Mouse (Mus musculus) midbrain, embryonic 13.5 days (tissue): ENCODE results near the gene Gnat2. TPM values are rescaled to one million over a fixed set of nuclear protein-coding genes. Genes with fewer than 3 reads are reported as not detected.

ENCODE experiments used
- ATAC-seq: fragments of 200-750 bp; cut with Nextera tagmentation; 2 replicates; pipeline ENCODE4 v1.8.0; 2017; ENCODE audit warnings: mild to moderate bottlenecking, moderate TSS enrichment, moderate library complexity
- H3K27ac ChIP-seq: fragments of 300-500 bp; sonication (generic); 2 replicates; pipeline ENCODE4 v1.5.1; 2015; ENCODE audit warnings: inconsistent platforms, mild to moderate bottlenecking, moderate library complexity
- H3K27me3 ChIP-seq: fragments of 300-500 bp; sonication (generic); 2 replicates; pipeline ENCODE4 v1.6.1; 2015; ENCODE audit warnings: mild to moderate bottlenecking, inconsistent platforms
- H3K36me3 ChIP-seq: fragments of 300-500 bp; sonication (generic); 2 replicates; pipeline ENCODE4 v1.6.1; 2015; ENCODE audit warnings: mild to moderate bottlenecking, inconsistent platforms
- H3K4me1 ChIP-seq: fragments of 300-500 bp; sonication (generic); replicated peaks from 2 replicates; pipeline ENCODE4 v1.6.1; 2015; ENCODE audit warnings: inconsistent platforms
- H3K4me2 ChIP-seq: fragments of 300-500 bp; sonication (generic); replicated peaks from 2 replicates; pipeline ENCODE4 v1.6.1; 2015; ENCODE audit warnings: moderate library complexity, mild to moderate bottlenecking, inconsistent platforms
- H3K4me3 ChIP-seq: fragments of 300-500 bp; sonication (generic); replicated peaks from 2 replicates; pipeline ENCODE4 v1.5.1; 2015; ENCODE audit warnings: mild to moderate bottlenecking, inconsistent platforms
- H3K9ac ChIP-seq: fragments of 300-500 bp; sonication (generic); replicated peaks from 2 replicates; pipeline ENCODE4 v1.6.1; 2015; ENCODE audit warnings: mild to moderate bottlenecking, inconsistent platforms
- H3K9me3 ChIP-seq: fragments of 300-500 bp; sonication (generic); 2 replicates; pipeline ENCODE4 v1.6.1; 2016; ENCODE audit warnings: mild to moderate bottlenecking, inconsistent platforms
- WGBS: fragments of 180-500 bp; shearing (Covaris S2); methylation state at CpG from one replicate; pipeline ENCODE4 v1.1.7; 2015; 5-methylcytosine and 5-hydroxymethylcytosine counted together
- polyA plus RNA-seq: library from polyadenylated mRNA; unstranded; fragments of >200 nt; fragmentation: Nextera tagmentation; extraction: Ambion mirVana; gene quantifications from 2 replicates; pipeline ENCODE4 v1.2.1, GENCODE M21; 2015

Gene Gnat2
- polyA plus RNA-seq: 0.43 and 0.48 TPM in 2 replicates

DNA sequence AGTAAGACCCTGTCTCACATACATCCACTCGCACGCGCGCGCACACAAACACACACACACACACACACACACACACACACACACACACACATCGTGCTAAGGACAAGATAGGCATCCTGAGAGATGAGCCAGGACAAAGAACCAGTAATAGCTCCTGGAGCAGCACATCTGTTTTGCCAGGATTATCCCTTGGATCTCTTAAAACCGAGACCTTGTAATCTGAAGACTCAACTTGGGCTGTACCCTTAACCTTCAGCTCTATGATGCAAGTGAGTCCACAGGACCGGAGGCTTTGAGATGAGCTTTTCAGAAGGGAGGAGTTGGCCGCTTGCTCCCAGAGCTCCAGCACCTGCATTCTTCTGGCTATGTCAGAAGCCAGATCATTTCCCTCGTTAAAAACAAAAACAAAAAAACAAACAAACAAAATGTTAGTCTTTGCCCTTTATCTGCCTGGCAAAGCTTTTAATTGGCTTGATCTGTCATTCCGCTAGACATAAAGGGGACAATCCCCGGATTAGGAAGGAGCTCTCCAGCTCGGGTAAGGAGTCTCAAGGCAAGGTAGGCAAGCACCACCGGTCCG is at the start of gene Gnat2:
Gene Gnat2 (plus strand): TSS at position 254 of the 580 bp plus-strand sequence.
- no peaks in the 10 kb centered on the region for H3K9me3 ChIP-seq
- H3K4me3 ChIP-seq: no peak within 1 kb of the TSS
- no peaks in the 10 kb centered on the region for H3K36me3 ChIP-seq
- ATAC-seq: no peak
- peaks cover 3% of the 10 kb centered on the region; the same call in 1 of the 2 replicates for H3K27me3 ChIP-seq
- H3K27ac ChIP-seq: no peak within 1 kb of the TSS
- H3K4me2 ChIP-seq: no peak within 1 kb of the TSS
- H3K4me1 ChIP-seq: no peaks in the 10 kb centered on the region
- WGBS: 58% methylated on average over 15 of the region's 15 CpGs
- H3K9ac ChIP-seq: no peak within 1 kb of the TSS

- H3K9me3 ChIP-seq: no peaks in the 10 kb centered on the region
- H3K9ac ChIP-seq: peak within 1 kb of the TSS; percentile 65
- no peaks in the 10 kb centered on the region for H3K36me3 ChIP-seq
- 7% methylated on average over 29 of the region's 29 CpGs for WGBS
- H3K4me2 ChIP-seq: peak within 1 kb of the TSS; percentile 83
- H3K27me3 ChIP-seq: peaks cover 6% of the 10 kb centered on the region; the same call in 1 of the 2 replicates
- ATAC-seq: peak; percentile 95
- peak within 1 kb of the TSS; percentile 53 for H3K4me3 ChIP-seq
- peak within 1 kb of the TSS; percentile 16; the same call in 1 of the 2 replicates for H3K27ac ChIP-seq
- H3K4me1 ChIP-seq: peaks cover 14% of the 10 kb centered on the region
Observed at GRCm38 (mm10) chr3:108044394-108045140, 48.0 kb upstream of the Gnat2 start, which contains the start of gene Gstm4. Gene Gstm4 (minus strand): TSS chr3:108044894.

GRCm38 (mm10) chr3:108046944-108047655 is 45.5 kb upstream of the Gnat2 start:
- H3K9me3 ChIP-seq: no peaks in the 10 kb centered on the region
- H3K27me3 ChIP-seq: peaks cover 6% of the 10 kb centered on the region; the same call in 1 of the 2 replicates
- H3K36me3 ChIP-seq: no peaks in the 10 kb centered on the region
- H3K4me1 ChIP-seq: peaks cover 14% of the 10 kb centered on the region
- 90% methylated on average over 2 of the region's 2 CpGs for WGBS
- no peak overlapping the region for H3K4me3 ChIP-seq
- H3K9ac ChIP-seq: no peak overlapping the region
- no peak overlapping the region for H3K4me2 ChIP-seq
- no peak overlapping the region for H3K27ac ChIP-seq
- no peak for ATAC-seq

- 81% methylated on average over 3 of the region's 3 CpGs for WGBS
- H3K27me3 ChIP-seq: no peaks in the 10 kb centered on the region
- no peak overlapping the region for H3K9ac ChIP-seq
- no peak for ATAC-seq
- H3K4me3 ChIP-seq: no peak overlapping the region
- H3K36me3 ChIP-seq: no peaks in the 10 kb centered on the region
- no peak overlapping the region for H3K4me2 ChIP-seq
- no peaks in the 10 kb centered on the region for H3K9me3 ChIP-seq
- no peak overlapping the region for H3K27ac ChIP-seq
- H3K4me1 ChIP-seq: peaks cover 14% of the 10 kb centered on the region
Observed at GRCm38 (mm10) chr3:108048306-108048705, 44.3 kb upstream of the Gnat2 start.

DNA sequence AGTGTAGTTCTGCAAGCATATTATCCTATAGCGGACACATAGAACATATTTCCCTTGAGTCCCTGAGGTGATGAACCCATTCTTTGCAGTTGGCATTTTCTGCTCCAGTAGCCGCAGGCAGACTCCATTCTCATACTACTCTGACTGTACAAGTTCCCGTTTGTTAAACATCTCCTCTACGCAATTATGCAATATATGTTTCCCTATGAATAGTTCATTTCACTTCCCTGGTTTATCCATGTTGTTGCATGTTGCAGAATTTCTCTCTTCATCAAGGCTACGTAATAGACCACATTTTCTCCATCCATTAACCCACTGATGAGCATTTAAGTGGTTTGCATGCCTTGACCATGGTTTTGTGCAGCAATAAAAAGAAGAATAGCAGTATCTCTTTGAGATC is 42.1 kb upstream of the Gnat2 start:
- WGBS: 90% methylated on average over 5 of the region's 5 CpGs
- Histone ChIP-seq H3K9me3 (no peaks in the 10 kb centered on the region), H3K27ac (no peak overlapping the region), H3K4me3 (no peak overlapping the region), H3K27me3 (no peaks in the 10 kb centered on the region), H3K4me1 (no peaks in the 10 kb centered on the region), H3K36me3 (no peaks in the 10 kb centered on the region), H3K4me2 (no peak overlapping the region), H3K9ac (no peak overlapping the region)
- no peak for ATAC-seq

- 0 out of 2 replicates have a peak, but pooled peaks have one; percentile 24 for ATAC-seq
- Histone ChIP-seq H3K27me3 (no peaks in the 10 kb centered on the region), H3K27ac (no peak overlapping the region), H3K36me3 (no peaks in the 10 kb centered on the region), H3K4me3 (no peak overlapping the region), H3K9me3 (no peaks in the 10 kb centered on the region), H3K9ac (no peak overlapping the region), H3K4me2 (no peak overlapping the region), H3K4me1 (no peaks in the 10 kb centered on the region)
- 23% methylated on average over 7 of the region's 7 CpGs for WGBS
Observed at GRCm38 (mm10) chr3:108061420-108061819, 31.2 kb upstream of the Gnat2 start.

- no peak overlapping the region for H3K4me3 ChIP-seq
- H3K9me3 ChIP-seq: no peaks in the 10 kb centered on the region
- no peaks in the 10 kb centered on the region for H3K36me3 ChIP-seq
- no peak overlapping the region for H3K27ac ChIP-seq
- no peak overlapping the region for H3K4me2 ChIP-seq
- 83% methylated on average over 8 of the region's 8 CpGs for WGBS
- no peak overlapping the region for H3K9ac ChIP-seq
- ATAC-seq: no peak
- H3K27me3 ChIP-seq: no peaks in the 10 kb centered on the region
- H3K4me1 ChIP-seq: no peaks in the 10 kb centered on the region
Observed at GRCm38 (mm10) chr3:108062648-108063047, 29.9 kb upstream of the Gnat2 start.

DNA sequence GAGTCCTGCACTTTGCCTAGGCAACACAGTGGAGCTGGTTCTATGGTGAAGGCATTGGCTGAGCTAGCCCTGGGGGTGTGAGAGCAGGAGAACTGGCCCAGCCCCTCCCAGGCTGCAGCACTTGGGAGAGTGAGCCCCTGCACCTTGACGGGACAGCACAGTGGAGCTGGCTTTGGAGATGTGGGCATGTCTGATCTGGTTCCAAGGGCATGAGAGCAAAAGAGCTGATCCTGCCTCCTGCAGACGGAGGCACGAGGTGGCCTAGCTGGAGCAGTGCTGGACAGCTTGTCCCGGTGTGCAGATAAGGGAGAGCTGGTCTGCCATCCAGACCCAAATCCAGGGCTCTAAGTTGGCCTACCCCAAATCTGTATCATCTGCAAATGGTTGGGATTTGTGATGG is 27.9 kb upstream of the Gnat2 start:
- WGBS: 80% methylated on average over 4 of the region's 4 CpGs
- Histone ChIP-seq H3K9me3 (no peaks in the 10 kb centered on the region), H3K4me2 (no peak overlapping the region), H3K9ac (no peak overlapping the region), H3K27ac (no peak overlapping the region), H3K4me3 (no peak overlapping the region), H3K36me3 (no peaks in the 10 kb centered on the region), H3K27me3 (no peaks in the 10 kb centered on the region), H3K4me1 (no peaks in the 10 kb centered on the region)
- ATAC-seq: no peak

DNA sequence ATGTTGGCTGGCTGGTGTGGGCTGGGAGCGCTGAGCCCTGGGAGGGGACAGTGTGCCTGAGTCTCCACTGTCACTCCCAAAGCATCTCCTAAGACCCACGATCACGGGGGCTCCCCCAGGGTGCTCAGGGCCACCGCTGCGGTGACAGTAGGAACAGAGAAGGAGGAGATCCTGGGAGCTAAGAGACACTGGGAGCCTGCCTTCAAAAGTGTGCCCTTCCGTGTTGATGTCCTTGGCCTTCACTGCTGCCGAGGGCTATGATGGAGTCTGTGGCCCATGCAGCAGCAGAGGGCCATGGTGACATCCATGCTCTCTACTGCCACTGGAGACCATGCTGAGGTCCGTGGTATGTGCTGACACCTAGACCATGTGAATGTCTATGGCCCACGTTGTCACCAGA is 27.0 kb upstream of the Gnat2 start:
- Histone ChIP-seq H3K9ac (no peak overlapping the region), H3K9me3 (no peaks in the 10 kb centered on the region), H3K27ac (no peak overlapping the region), H3K4me2 (no peak overlapping the region), H3K36me3 (no peaks in the 10 kb centered on the region), H3K4me3 (no peak overlapping the region), H3K4me1 (no peaks in the 10 kb centered on the region), H3K27me3 (no peaks in the 10 kb centered on the region)
- no peak for ATAC-seq
- 82% methylated on average over 9 of the region's 9 CpGs for WGBS

DNA sequence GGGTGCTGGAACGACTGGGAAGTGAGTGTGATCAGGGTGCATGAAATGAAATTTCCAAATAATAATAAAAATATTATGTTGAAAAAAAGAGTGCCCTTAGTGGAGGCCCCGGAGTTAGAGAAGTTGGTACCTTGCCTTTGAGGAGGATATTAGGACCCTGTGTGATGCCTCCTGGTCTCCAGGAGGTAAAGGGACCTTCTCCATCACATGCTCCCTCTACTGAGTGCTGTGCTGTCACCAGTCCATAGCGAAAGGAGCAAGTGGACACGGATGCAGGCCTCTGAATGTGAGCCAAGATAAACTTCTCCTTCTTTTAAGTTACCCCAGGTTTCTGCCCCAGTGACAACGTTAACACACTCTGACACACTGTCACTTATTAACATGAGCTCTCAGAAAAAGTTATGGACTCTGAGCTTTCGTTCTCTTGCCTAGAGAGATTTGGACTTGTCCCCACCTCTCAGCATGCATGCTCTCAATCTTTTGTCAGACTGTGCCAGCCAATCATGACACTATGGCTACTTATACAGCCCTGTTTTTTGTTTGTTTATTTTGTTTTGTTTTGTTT is 25.1 kb upstream of the Gnat2 start:
- 72% methylated on average over 6 of the region's 6 CpGs for WGBS
- no peak for ATAC-seq
- peaks cover 3% of the 10 kb centered on the region; the same call in 1 of the 2 replicates for H3K36me3 ChIP-seq
- no peak overlapping the region for H3K4me2 ChIP-seq
- H3K9me3 ChIP-seq: no peaks in the 10 kb centered on the region
- no peaks in the 10 kb centered on the region for H3K27me3 ChIP-seq
- no peak overlapping the region for H3K9ac ChIP-seq
- no peak overlapping the region for H3K4me3 ChIP-seq
- no peak overlapping the region for H3K27ac ChIP-seq
- H3K4me1 ChIP-seq: no peaks in the 10 kb centered on the region

GRCm38 (mm10) chr3:108068826-108069225 is 23.8 kb upstream of the Gnat2 start:
- H3K27me3 ChIP-seq: no peaks in the 10 kb centered on the region
- no peak overlapping the region for H3K27ac ChIP-seq
- no peak for ATAC-seq
- no peak overlapping the region for H3K4me3 ChIP-seq
- peaks cover 4% of the 10 kb centered on the region; the same call in 1 of the 2 replicates for H3K36me3 ChIP-seq
- no peak overlapping the region for H3K4me2 ChIP-seq
- H3K9me3 ChIP-seq: no peaks in the 10 kb centered on the region
- peaks cover 10% of the 10 kb centered on the region for H3K4me1 ChIP-seq
- H3K9ac ChIP-seq: no peak overlapping the region
- WGBS: 46% methylated on average over 1 of the region's 1 CpGs
